Mouse (Mus musculus): ENCODE results near the gene Fam131c. TPM values are rescaled to one million over a fixed set of nuclear protein-coding genes. Genes with fewer than 3 reads are reported as not detected.
A peak's percentile ranks its signal among the peaks of the same experiment; 100 is the strongest.

Fam131c gene
- polyA plus RNA-seq, 1 experiment from 2014 or later = 0.58 TPM

DNA sequence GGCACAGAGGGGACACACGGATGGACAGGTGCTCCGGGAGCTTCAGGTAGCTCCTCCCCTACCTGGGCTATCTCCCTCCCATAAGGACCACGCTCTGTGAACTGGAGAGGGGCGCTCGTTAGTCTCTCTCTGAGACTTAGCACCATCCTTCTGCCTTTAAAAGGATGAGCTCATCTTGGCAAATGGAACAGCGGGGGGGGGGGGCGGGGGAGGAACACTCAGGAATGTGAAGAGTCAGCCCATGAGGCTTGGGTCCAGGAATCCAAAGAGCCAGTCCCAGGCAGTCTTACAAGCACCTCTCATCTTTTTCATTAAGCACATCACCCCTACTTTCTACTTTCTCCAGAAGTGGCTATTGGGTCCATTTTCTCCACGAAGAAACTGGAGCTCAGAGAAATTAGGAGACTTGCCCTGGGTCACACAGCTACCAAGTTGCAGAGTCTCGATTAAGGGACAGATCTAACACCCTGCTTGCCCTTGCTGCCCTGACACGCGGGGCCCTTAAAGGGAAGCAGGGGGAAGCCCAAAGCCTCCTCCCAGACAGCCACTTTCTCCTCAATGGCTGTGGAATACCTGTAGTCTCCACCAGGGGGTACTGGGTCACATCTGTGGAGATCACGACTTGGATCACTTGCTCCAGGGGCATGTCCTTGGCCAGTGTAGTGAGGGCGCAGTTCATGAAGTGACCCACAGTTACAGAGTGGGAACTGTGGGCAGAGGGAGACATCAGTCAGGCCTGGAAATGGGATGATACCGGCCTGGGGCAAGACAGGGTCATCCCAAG lies 38.7 kb downstream of the Fam131c start:
- peaks cover 17% of the 10 kb centered on the region for H3K4me1 ChIP-seq (ENCODE audit: control insufficient read depth, insufficient read depth, low read length)
- H3K4me2 ChIP-seq (ENCODE audit: low read depth, low read length) = no peak overlapping the region
- 27% methylated on average over 13 of the region's 14 CpGs for WGBS
- H3K4me3 ChIP-seq (ENCODE audit: low read length) = no peak overlapping the region
- ATAC-seq (replicated peaks; ENCODE audit: extremely low read depth, insufficient read depth, low FRiP score) = peak; percentile 61
- H3K27ac ChIP-seq (ENCODE audit: low read length) = peak overlapping the region; percentile 57
- peaks cover 3% of the 10 kb centered on the region; the same call in 1 of the 2 replicates for H3K27me3 ChIP-seq (ENCODE audit: control insufficient read depth, insufficient read depth, low read length)
- H3K9ac ChIP-seq (ENCODE audit: low read length) = peak overlapping the region; percentile 34; the same call in 1 of the 2 replicates
- H3K9me3 ChIP-seq (replicated peaks; ENCODE audit: control insufficient read depth, low read length) = no peaks in the 10 kb centered on the region
- no peaks in the 10 kb centered on the region for H3K36me3 ChIP-seq (ENCODE audit: control insufficient read depth, insufficient read depth)

DNA sequence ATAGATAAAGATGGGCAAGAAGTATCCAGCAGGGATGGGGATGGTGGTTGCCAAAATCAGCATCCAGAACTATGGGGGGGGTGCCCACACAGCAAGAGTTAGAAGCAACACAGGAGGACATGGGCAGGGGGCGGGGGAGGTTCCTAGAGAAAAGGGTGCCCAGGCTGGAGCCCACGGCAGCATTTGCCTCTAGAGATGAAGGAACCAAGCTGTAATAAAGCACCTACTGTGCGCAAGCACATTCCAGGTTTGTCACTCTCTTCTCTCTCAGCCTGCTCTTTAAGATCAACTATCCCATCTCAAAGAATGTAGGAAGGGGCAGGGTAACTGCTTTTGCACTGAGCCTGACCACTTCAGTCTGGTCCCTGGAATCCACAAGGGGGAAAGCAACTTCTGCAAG lies 40.6 kb downstream of the Fam131c start:
- Histone ChIP-seq H3K4me2 (ENCODE audit: low read depth, low read length) (no peak overlapping the region), H3K27ac (ENCODE audit: low read length) (no peak overlapping the region), H3K36me3 (ENCODE audit: control insufficient read depth, insufficient read depth) (no peaks in the 10 kb centered on the region), H3K4me1 (ENCODE audit: control insufficient read depth, insufficient read depth, low read length) (peaks cover 17% of the 10 kb centered on the region), H3K9me3 (replicated peaks; ENCODE audit: control insufficient read depth, low read length) (no peaks in the 10 kb centered on the region), H3K4me3 (ENCODE audit: low read length) (no peak overlapping the region), H3K9ac (ENCODE audit: low read length) (no peak overlapping the region), H3K27me3 (ENCODE audit: control insufficient read depth, insufficient read depth, low read length) (peaks cover 3% of the 10 kb centered on the region; the same call in 1 of the 2 replicates)
- ATAC-seq (replicated peaks; ENCODE audit: extremely low read depth, insufficient read depth, low FRiP score) = no peak
- 90% methylated on average over 3 of the region's 3 CpGs for WGBS

- Histone ChIP-seq H3K27ac (ENCODE audit: low read length) (no peak overlapping the region), H3K9me3 (replicated peaks; ENCODE audit: control insufficient read depth, low read length) (no peaks in the 10 kb centered on the region), H3K27me3 (ENCODE audit: control insufficient read depth, insufficient read depth, low read length) (no peaks in the 10 kb centered on the region), H3K4me3 (ENCODE audit: low read length) (no peak overlapping the region), H3K36me3 (ENCODE audit: control insufficient read depth, insufficient read depth) (no peaks in the 10 kb centered on the region), H3K4me2 (ENCODE audit: low read depth, low read length) (no peak overlapping the region), H3K9ac (ENCODE audit: low read length) (no peak overlapping the region), H3K4me1 (ENCODE audit: control insufficient read depth, insufficient read depth, low read length) (peaks cover 9% of the 10 kb centered on the region)
- no peak for ATAC-seq (replicated peaks; ENCODE audit: extremely low read depth, insufficient read depth, low FRiP score)
- 27% methylated on average over 22 of the region's 22 CpGs for WGBS
These were observed 43.5 kb downstream of the Fam131c start for GRCm38 (mm10) chr4:141411430-141411992.

GRCm38 (mm10) chr4:141415924-141416323 lies 47.9 kb downstream of the Fam131c start, which contains the start of gene Clcnkb:
Clcnkb (minus strand) TSS chr4:141416014.
- no peaks in the 10 kb centered on the region for H3K27me3 ChIP-seq (ENCODE audit: control insufficient read depth, insufficient read depth, low read length)
- no peak for ATAC-seq (replicated peaks; ENCODE audit: extremely low read depth, insufficient read depth, low FRiP score)
- H3K36me3 ChIP-seq (ENCODE audit: control insufficient read depth, insufficient read depth) = no peaks in the 10 kb centered on the region
- H3K9ac ChIP-seq (ENCODE audit: low read length) = no peak within 1 kb of the TSS
- no peak within 1 kb of the TSS for H3K4me2 ChIP-seq (ENCODE audit: low read depth, low read length)
- 65% methylated on average over 7 of the region's 7 CpGs for WGBS
- H3K9me3 ChIP-seq (replicated peaks; ENCODE audit: control insufficient read depth, low read length) = no peaks in the 10 kb centered on the region
- H3K27ac ChIP-seq (ENCODE audit: low read length) = no peak within 1 kb of the TSS
- H3K4me1 ChIP-seq (ENCODE audit: control insufficient read depth, insufficient read depth, low read length) = peaks cover 16% of the 10 kb centered on the region
- H3K4me3 ChIP-seq (ENCODE audit: low read length) = no peak within 1 kb of the TSS

DNA sequence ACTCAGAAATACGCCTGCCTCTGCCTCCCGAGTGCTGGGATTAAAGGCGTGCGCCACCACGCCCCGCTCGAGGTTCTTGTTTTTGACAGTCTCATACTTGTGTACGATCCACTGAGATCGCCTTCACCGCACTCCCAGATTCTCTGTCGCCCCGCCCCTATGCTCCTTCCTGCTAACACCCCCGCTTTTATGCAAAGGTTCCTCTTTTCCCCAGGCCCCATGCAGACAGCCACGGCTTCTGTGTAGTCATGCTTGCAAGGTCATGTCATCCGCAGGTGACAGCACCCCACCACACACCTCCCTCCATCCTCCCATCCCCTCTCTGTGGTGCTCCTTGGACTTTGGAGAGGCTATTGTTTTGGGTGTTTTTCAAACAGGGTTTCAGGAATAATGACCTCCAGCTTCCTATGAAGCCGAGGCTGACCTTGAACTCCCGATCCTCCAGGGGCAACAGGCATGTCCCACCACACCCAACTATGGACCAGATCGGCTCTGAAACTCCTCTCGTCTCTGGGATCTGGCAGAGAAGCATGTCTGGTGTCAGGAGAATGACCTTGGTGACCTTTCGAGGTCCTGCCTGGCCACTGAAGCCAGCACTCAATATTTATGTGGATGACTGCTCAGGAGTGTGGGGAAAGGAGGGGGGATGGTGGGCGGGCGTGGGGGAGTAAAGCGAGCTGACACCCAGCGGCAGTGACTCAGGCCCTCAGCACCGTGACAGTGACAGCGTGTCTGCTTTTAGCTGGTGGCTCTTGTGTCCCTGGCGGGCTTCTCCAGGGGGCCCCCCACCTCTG lies 51.6 kb downstream of the Fam131c start:
- H3K4me2 ChIP-seq (ENCODE audit: low read depth, low read length) = peak overlapping the region; percentile 64
- H3K4me1 ChIP-seq (ENCODE audit: control insufficient read depth, insufficient read depth, low read length) = peaks cover 21% of the 10 kb centered on the region
- no peaks in the 10 kb centered on the region for H3K27me3 ChIP-seq (ENCODE audit: control insufficient read depth, insufficient read depth, low read length)
- peak; percentile 29; the same call in 1 of the 2 replicates for ATAC-seq (replicated peaks; ENCODE audit: extremely low read depth, insufficient read depth, low FRiP score)
- 47% methylated on average over 27 of the region's 27 CpGs for WGBS
- H3K9me3 ChIP-seq (replicated peaks; ENCODE audit: control insufficient read depth, low read length) = no peaks in the 10 kb centered on the region
- no peaks in the 10 kb centered on the region for H3K36me3 ChIP-seq (ENCODE audit: control insufficient read depth, insufficient read depth)
- peak overlapping the region; percentile 98 for H3K9ac ChIP-seq (ENCODE audit: low read length)
- H3K4me3 ChIP-seq (ENCODE audit: low read length) = no peak overlapping the region
- H3K27ac ChIP-seq (ENCODE audit: low read length) = peak overlapping the region; percentile 100

- Histone ChIP-seq H3K27me3 (ENCODE audit: control insufficient read depth, insufficient read depth, low read length) (no peaks in the 10 kb centered on the region), H3K4me3 (ENCODE audit: low read length) (peak within 1 kb of the TSS; percentile 83), H3K36me3 (ENCODE audit: control insufficient read depth, insufficient read depth) (no peaks in the 10 kb centered on the region), H3K27ac (ENCODE audit: low read length) (peak within 1 kb of the TSS; percentile 100), H3K9me3 (replicated peaks; ENCODE audit: control insufficient read depth, low read length) (no peaks in the 10 kb centered on the region), H3K9ac (ENCODE audit: low read length) (peak within 1 kb of the TSS; percentile 98), H3K4me2 (ENCODE audit: low read depth, low read length) (peak within 1 kb of the TSS; percentile 76), H3K4me1 (ENCODE audit: control insufficient read depth, insufficient read depth, low read length) (peaks cover 24% of the 10 kb centered on the region)
- 28% methylated on average over 9 of the region's 9 CpGs for WGBS
- ATAC-seq (replicated peaks; ENCODE audit: extremely low read depth, insufficient read depth, low FRiP score) = no peak
These were observed 52.3 kb downstream of the Fam131c start, which contains the start of gene Hspb7 for GRCm38 (mm10) chr4:141420192-141420829. Hspb7 (plus strand) TSS chr4:141420779.

DNA sequence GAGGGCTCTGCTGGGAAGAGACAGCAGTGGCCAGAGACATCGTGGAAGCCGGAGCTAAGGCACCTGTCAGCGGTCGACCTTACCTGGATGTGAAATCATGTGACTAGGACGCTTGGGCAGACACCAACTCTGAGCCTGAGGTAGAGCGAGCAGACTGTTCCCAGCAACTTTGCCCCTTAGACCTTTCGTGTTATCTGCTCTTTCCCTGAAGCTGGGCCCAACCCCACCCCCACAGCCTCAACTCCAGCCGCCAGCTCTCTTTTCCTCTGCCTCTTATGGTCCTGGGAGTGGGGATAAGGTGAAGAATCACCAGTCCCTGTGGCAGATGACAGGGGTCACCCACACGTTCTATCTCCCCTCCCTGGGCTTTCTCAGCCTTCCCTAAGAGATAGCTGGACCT lies 52.9 kb downstream of the Fam131c start:
- ATAC-seq (replicated peaks; ENCODE audit: extremely low read depth, insufficient read depth, low FRiP score) = 0 out of 2 replicates have a peak, but pooled peaks have one; percentile 4
- H3K4me1 ChIP-seq (ENCODE audit: control insufficient read depth, insufficient read depth, low read length) = peaks cover 25% of the 10 kb centered on the region
- H3K36me3 ChIP-seq (ENCODE audit: control insufficient read depth, insufficient read depth) = no peaks in the 10 kb centered on the region
- H3K9ac ChIP-seq (ENCODE audit: low read length) = peak overlapping the region; percentile 98
- no peaks in the 10 kb centered on the region for H3K9me3 ChIP-seq (replicated peaks; ENCODE audit: control insufficient read depth, low read length)
- peak overlapping the region; percentile 83 for H3K4me3 ChIP-seq (ENCODE audit: low read length)
- H3K27me3 ChIP-seq (ENCODE audit: control insufficient read depth, insufficient read depth, low read length) = no peaks in the 10 kb centered on the region
- 21% methylated on average over 9 of the region's 9 CpGs for WGBS
- H3K27ac ChIP-seq (ENCODE audit: low read length) = peak overlapping the region; percentile 100
- peak overlapping the region; percentile 64 for H3K4me2 ChIP-seq (ENCODE audit: low read depth, low read length)

DNA sequence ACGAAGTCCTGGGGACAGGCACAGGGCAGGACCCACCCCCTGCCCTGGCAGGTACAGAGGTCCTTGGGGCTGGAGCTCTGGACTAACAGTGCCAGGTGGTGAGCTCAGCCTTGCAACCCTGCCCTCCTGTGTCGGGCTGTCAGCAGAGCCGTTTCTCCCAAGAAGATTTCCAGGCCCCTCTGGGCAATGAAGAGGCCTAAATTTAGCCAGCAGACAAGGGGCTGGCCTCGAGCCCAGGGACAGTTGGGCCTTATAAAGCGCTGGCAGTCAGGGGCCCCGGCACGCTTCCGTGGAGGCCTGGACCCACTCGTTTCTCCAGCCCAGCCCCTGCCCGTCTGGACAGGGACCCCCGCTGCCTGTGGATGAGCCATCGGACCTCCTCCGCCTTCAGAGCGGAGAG lies 53.4 kb downstream of the Fam131c start:
- Histone ChIP-seq H3K27me3 (ENCODE audit: control insufficient read depth, insufficient read depth, low read length) (no peaks in the 10 kb centered on the region), H3K9ac (ENCODE audit: low read length) (peak overlapping the region; percentile 98), H3K27ac (ENCODE audit: low read length) (peak overlapping the region; percentile 100), H3K36me3 (ENCODE audit: control insufficient read depth, insufficient read depth) (no peaks in the 10 kb centered on the region), H3K4me1 (ENCODE audit: control insufficient read depth, insufficient read depth, low read length) (peaks cover 28% of the 10 kb centered on the region), H3K4me2 (ENCODE audit: low read depth, low read length) (peak overlapping the region; percentile 76), H3K4me3 (ENCODE audit: low read length) (peak overlapping the region; percentile 83), H3K9me3 (replicated peaks; ENCODE audit: control insufficient read depth, low read length) (no peaks in the 10 kb centered on the region)
- ATAC-seq (replicated peaks; ENCODE audit: extremely low read depth, insufficient read depth, low FRiP score) = peak; percentile 72
- WGBS = 15% methylated on average over 14 of the region's 14 CpGs
